Mouse (Mus musculus) retina, adult 2 months (tissue): ENCODE measurements around the gene Olfr1339.

Source experiments
- DNase-seq: peaks from one replicate; pipeline ENCODE4 v3.0.0-alpha.2; 2012; ENCODE audit warnings: low read depth, low spot score

Gene Olfr1339

GRCm38 (mm10) chr4:118731875-118732274, at the start of gene Olfr1339:
Gene Olfr1339 (plus strand): TSS chr4:118732175.
- DNase-seq, result no peak

GRCm38 (mm10) chr4:118687086-118687485, 44.9 kb upstream of the Olfr1339 start:
- no peak for DNase-seq

- DNase-seq, result no peak
Observed at GRCm38 (mm10) chr4:118692412-118692973, 39.5 kb upstream of the Olfr1339 start, which contains the start of gene Olfr1342. Gene Olfr1342 (minus strand): TSS chr4:118692756.

- no peak for DNase-seq
Observed at GRCm38 (mm10) chr4:118693812-118694211, 38.2 kb upstream of the Olfr1339 start.

GRCm38 (mm10) chr4:118703223-118703622, 28.8 kb upstream of the Olfr1339 start, which contains the start of gene Olfr1341:
Gene Olfr1341 (plus strand): TSS chr4:118703523.
- DNase-seq, result no peak

GRCm38 (mm10) chr4:118708086-118708485, 23.9 kb upstream of the Olfr1339 start:
- DNase-seq, result no peak

- no peak for DNase-seq
Observed at GRCm38 (mm10) chr4:118711656-118712055, 20.3 kb upstream of the Olfr1339 start.

- DNase-seq, result no peak
Observed at GRCm38 (mm10) chr4:118719838-118720237, 12.1 kb upstream of the Olfr1339 start, which contains the start of gene Olfr1340. Gene Olfr1340 (plus strand): TSS chr4:118720138.

GRCm38 (mm10) chr4:118721742-118722483, 10.1 kb upstream of the Olfr1339 start:
- DNase-seq, result no peak

GRCm38 (mm10) chr4:118739574-118739973, 7.6 kb downstream of the Olfr1339 start:
- no peak for DNase-seq

- DNase-seq, result no peak
Observed at GRCm38 (mm10) chr4:118740988-118741698, 9.2 kb downstream of the Olfr1339 start.

- no peak for DNase-seq
Observed at GRCm38 (mm10) chr4:118741881-118742280, 9.9 kb downstream of the Olfr1339 start.

- DNase-seq, result no peak
Observed at GRCm38 (mm10) chr4:118758637-118759036, 26.7 kb downstream of the Olfr1339 start, which contains the start of gene Olfr1338. Gene Olfr1338 (minus strand): TSS chr4:118758737.

GRCm38 (mm10) chr4:118782486-118782885, 50.5 kb downstream of the Olfr1339 start, which contains the start of gene Olfr1337:
Gene Olfr1337 (minus strand): TSS chr4:118782586.
- DNase-seq, result no peak
